Mouse (Mus musculus) ES-E14 (cell line): ENCODE data around the gene Stx1b. TPM values are rescaled to one million over a fixed set of nuclear protein-coding genes. Genes with fewer than 3 reads are reported as not detected.
A peak's percentile ranks its signal among the peaks of the same experiment; 100 is the strongest.

Source experiments
- DNase-seq: peaks from one replicate; pipeline ENCODE4 v3.0.0-alpha.2; 2013; ENCODE audit warnings: low read depth, low spot score
- H3K27ac ChIP-seq: 2 replicates; pipeline ENCODE4 v1.5.1; 2012; ENCODE audit warnings: low read depth, mild to moderate bottlenecking, low read length, moderate library complexity, mixed read lengths; ENCODE audit not compliant: poor library complexity, insufficient read depth, severe bottlenecking
- H3K36me3 ChIP-seq: 2 replicates; pipeline ENCODE4 v1.6.1; 2012; ENCODE audit warnings: mild to moderate bottlenecking, low read length, moderate library complexity, mixed read lengths; ENCODE audit not compliant: control insufficient read depth, poor library complexity, insufficient read depth, severe bottlenecking
- H3K4me1 ChIP-seq, 2 experiments: fragments of 150-350 bp in 1 of 2; sonication (generic) in 1 of 2; 2 replicates each; pipeline ENCODE4 v1.6.1; 2012; ENCODE audit warnings: low read length in 2 of 2, mild to moderate bottlenecking in 1 of 2, mixed read lengths in 1 of 2; ENCODE audit not compliant: control insufficient read depth in 2 of 2, insufficient read depth in 2 of 2, poor library complexity in 1 of 2
- H3K4me3 ChIP-seq, 2 experiments: fragments of 150-350 bp in 1 of 2; sonication (generic) in 1 of 2; 2 replicates each; pipeline ENCODE4 v1.5.1; 2012; ENCODE audit warnings: low read length in 2 of 2, low read depth in 1 of 2, mild to moderate bottlenecking in 1 of 2, mixed read lengths in 1 of 2; ENCODE audit not compliant: insufficient read depth in 1 of 2, poor library complexity in 1 of 2, severe bottlenecking in 1 of 2
- H3K9ac ChIP-seq: 2 replicates; pipeline ENCODE4 v1.6.1; 2012; ENCODE audit warnings: low read depth, mild to moderate bottlenecking, low read length, mixed read lengths; ENCODE audit not compliant: poor library complexity, insufficient read depth, severe bottlenecking
- H3K9me3 ChIP-seq: fragments of 150-350 bp; sonication (generic); 2 replicates; pipeline ENCODE4 v1.6.1; 2012; ENCODE audit warnings: low read depth, mild to moderate bottlenecking, low read length; ENCODE audit not compliant: control insufficient read depth, insufficient read depth
- CHD2 ChIP-seq: IDR thresholded peaks from 2 replicates; pipeline ENCODE4 v1.6.1; 2014; ENCODE audit warnings: mild to moderate bottlenecking, low read depth, low read length, inconsistent platforms
- HCFC1 ChIP-seq: IDR thresholded peaks from 2 replicates; pipeline ENCODE4 v1.6.1; 2012; ENCODE audit warnings: low read length, inconsistent platforms, borderline replicate concordance; ENCODE audit not compliant: insufficient read depth
- MAFK ChIP-seq: IDR thresholded peaks from 2 replicates; pipeline ENCODE4 v1.6.1; 2014; ENCODE audit warnings: mild to moderate bottlenecking, low read depth, low read length, inconsistent platforms; ENCODE audit not compliant: insufficient read depth
- ZC3H11A ChIP-seq: IDR thresholded peaks from 2 replicates; pipeline ENCODE4 v1.6.1; 2012; ENCODE audit warnings: low read depth, mild to moderate bottlenecking, inconsistent platforms, low read length, borderline replicate concordance
- ZNF384 ChIP-seq: IDR thresholded peaks from 2 replicates; pipeline ENCODE4 v1.6.1; 2012; ENCODE audit warnings: low read depth, low read length, inconsistent platforms
- in situ Hi-C, 2 experiments: fragments of 600-800 bp; cut with MboI; formaldehyde crosslinking; loops; one replicate each; pipeline ENCODE4 v1.15.1; 2025; ENCODE audit warnings: low sequenced_read_pairs in 2 of 2, inconsistent platforms in 1 of 2; ENCODE audit not compliant: unreplicated experiment in 2 of 2
- total RNA-seq: library from RNA; depleted of rRNA; stranded (reverse); fragments of 300-350 nt; gene quantifications from 2 replicates; pipeline ENCODE4 v1.2.3, GENCODE M21; 2012

Gene Stx1b
- total RNA-seq, 1 experiment = 1.4 TPM

DNA sequence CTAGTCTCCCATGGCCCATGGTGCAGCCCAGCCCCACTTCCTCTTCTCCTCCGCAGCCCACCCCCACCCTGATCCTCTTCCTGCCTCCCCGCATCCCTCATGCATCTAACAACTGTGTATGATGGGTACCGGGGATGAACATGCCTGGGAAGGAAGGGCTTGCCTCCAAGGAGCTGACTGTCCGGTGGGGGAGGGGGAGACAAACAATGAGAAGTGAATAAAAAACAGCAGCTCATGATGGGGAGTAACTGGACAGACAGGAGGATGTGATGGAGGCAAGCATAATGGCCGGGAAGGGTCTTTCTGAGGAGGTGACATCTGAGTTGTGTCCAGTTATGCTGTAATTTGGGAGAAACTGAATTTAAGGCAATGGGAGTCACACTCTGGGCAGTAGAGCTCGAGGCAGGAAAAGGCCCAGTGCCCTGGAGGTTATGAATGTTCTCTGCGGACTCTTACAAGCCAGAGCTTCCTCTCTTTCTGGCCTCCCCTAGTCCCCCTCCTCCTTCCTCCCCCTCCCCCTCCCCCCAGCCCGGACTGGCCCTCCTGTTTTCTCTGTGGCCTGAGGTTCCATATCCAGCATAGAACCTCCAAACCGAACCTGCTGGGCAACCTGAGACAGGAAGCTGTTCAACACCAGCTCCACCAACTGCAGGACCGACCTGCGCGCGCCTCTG lies 3.4 kb downstream of the Stx1b start:
- Histone ChIP-seq H3K9ac (no peak overlapping the region), H3K27ac (no peak overlapping the region), H3K4me1 (peaks cover 0 to 7% of the 10 kb centered on the region in 2 experiments; a peak in 1 of 4 replicates), H3K4me3 (no peak overlapping the region), H3K9me3 (no peaks in the 10 kb centered on the region), H3K36me3 (no peaks in the 10 kb centered on the region)
- DNase-seq = no peak
- TF ChIP-seq MAFK = no peak
- in situ Hi-C loops = no loop called here

- in situ Hi-C loops = no loop called here
- no peak for TF ChIP-seq HCFC1
- TF ChIP-seq ZC3H11A = no peak
- TF ChIP-seq CHD2 = no peak
- TF ChIP-seq ZNF384 = no peak
- no peak for TF ChIP-seq MAFK
Observed at GRCm38 (mm10) chr7:127817776-127818175, 6.6 kb downstream of the Stx1b start.

GRCm38 (mm10) chr7:127817053-127817452 lies 7.3 kb downstream of the Stx1b start:
- Histone ChIP-seq H3K4me1 (peaks cover 1 to 14% of the 10 kb centered on the region in 2 experiments; a peak in 2 of 4 replicates), H3K36me3 (no peaks in the 10 kb centered on the region), H3K9me3 (no peaks in the 10 kb centered on the region), H3K9ac (no peak overlapping the region), H3K4me3 (no peak overlapping the region), H3K27ac (no peak overlapping the region)
- in situ Hi-C loops = no loop called here
- no peak for DNase-seq
- TF ChIP-seq MAFK (no peak), ZC3H11A (no peak), ZNF384 (0 out of 2 replicates have a peak, but pooled peaks have one; percentile 4), CHD2 (no peak), HCFC1 (no peak)

More at GRCm38 (mm10) chr7:127817776-127818175, 6.6 kb downstream of the Stx1b start:
- H3K4me3 ChIP-seq = no peak overlapping the region
- DNase-seq = no peak
- peaks cover 1 to 14% of the 10 kb centered on the region in 2 experiments; a peak in 2 of 4 replicates for H3K4me1 ChIP-seq
- H3K27ac ChIP-seq = no peak overlapping the region
- no peak overlapping the region for H3K9ac ChIP-seq
- H3K36me3 ChIP-seq = no peaks in the 10 kb centered on the region
- no peaks in the 10 kb centered on the region for H3K9me3 ChIP-seq

GRCm38 (mm10) chr7:127815954-127816821 lies 8.2 kb downstream of the Stx1b start:
- peaks cover 1 to 14% of the 10 kb centered on the region in 2 experiments; a peak in 3 of 4 replicates for H3K4me1 ChIP-seq
- in situ Hi-C loops = no loop called here
- H3K27ac ChIP-seq = no peak overlapping the region
- no peaks in the 10 kb centered on the region for H3K9me3 ChIP-seq
- H3K9ac ChIP-seq = peak overlapping the region; percentile 40; the same call in 1 of the 2 replicates
- DNase-seq = no peak
- no peaks in the 10 kb centered on the region for H3K36me3 ChIP-seq
- TF ChIP-seq HCFC1 (no peak), CHD2 (no peak), ZNF384 (no peak), ZC3H11A (no peak), MAFK (no peak)
- peak overlapping the region; percentile 14 to 21; a peak in 2 of 4 replicates for H3K4me3 ChIP-seq
